Mouse (Mus musculus) right cerebral cortex, postnatal 4 days (tissue): ENCODE results near the gene Ints4.
"Not testable (repeated sequence)": the region's sequence is repeated elsewhere in the genome, so short reads cannot be mapped to it uniquely, and the experiment has no call there.

Experiments used
- DNase-seq: peaks from one replicate; pipeline ENCODE4 v3.0.0-alpha.2; 2022

The Ints4 gene

DNA sequence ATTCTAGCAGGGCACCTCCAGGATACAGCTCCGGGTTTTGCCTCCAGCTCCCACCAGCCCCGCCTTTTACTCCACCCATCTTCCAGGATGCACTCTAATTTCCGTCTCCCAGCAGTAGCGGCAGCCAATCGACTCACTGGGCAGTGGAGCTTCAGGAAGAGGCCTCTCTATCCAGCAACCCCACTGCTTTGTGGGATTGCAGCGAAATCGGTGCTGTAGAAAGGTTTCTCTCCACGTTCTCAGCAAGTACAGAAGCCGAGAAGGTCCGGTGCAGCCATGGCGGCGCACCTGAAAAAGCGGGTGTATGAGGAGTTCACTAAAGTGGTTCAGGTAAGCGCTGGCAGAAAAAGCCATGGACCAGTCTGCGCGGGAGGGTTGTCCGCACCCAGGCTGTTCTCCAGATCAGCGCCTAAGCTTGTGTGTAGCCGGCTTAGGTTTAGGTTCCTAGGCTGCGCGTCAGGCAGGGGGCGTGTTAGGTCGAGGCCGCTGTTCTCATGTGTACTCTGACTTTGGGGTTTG, at the start of gene Ints4:
Ints4 (plus strand) TSS at position 136 of the 519 bp plus-strand sequence.
- peak; percentile 79 for DNase-seq

- not testable (repeated sequence) for DNase-seq
These were observed 47.2 kb upstream of the Ints4 start for GRCm38 (mm10) chr7:97433517-97433916.

- no peak for DNase-seq
These were observed 46.2 kb upstream of the Ints4 start for GRCm38 (mm10) chr7:97434517-97434916.

- no peak for DNase-seq
These were observed 41.8 kb upstream of the Ints4 start for GRCm38 (mm10) chr7:97438986-97439385.

DNA sequence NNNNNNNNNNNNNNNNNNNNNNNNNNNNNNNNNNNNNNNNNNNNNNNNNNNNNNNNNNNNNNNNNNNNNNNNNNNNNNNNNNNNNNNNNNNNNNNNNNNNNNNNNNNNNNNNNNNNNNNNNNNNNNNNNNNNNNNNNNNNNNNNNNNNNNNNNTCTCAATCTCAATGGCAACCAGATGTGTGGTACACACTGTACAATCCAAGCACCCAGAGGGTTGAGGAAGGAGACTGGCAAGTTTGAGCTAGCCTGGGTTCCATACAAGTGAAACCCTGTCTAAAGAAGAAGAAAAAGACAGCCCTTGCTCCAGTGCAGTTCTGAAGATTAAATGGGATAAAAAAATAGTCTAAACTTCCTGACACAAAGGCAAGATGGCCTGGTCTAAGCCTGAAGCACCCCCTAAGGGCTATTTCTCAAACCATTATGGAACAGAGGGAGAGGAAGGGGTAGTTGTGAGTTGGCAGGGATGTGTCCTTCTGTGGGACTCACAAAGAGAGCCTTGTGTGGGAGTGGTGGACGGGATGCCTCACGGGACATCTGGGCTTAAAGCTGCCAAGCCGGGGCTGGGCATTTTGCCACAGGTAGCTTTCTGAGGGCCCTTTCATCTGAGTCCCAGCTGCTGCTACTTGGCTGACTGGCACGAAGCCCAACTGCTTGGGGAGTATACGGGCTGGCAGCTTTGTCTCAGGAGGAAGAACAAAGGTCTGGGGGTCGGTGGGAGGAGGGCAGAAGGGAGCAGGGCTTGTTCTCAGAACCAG, 34.4 kb upstream of the Ints4 start:
- DNase-seq, result peak; percentile 95

DNA sequence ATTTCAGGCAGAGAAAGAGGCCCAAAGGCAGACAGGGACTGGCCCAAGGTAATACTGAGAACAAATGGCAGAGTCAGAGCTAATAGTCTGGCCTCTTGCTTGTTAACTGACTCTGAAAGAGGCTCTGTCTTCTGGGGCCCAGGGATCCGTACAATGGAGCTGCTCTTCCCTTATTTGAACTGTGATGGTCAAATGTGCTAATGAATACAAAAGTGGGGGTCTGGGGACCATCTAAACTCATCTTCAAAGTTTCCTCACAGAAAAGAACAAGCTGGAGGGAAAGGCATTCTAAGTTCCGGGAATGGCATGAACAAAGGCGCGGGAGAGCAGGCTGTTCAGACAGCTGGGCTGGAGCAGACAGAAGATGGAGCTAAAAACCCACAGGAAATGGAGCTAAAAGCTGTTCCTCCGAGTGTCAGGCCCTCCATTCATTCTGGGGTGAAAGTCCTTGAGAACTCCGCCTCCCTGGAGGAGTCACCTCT, 33.7 kb upstream of the Ints4 start:
- no peak for DNase-seq

DNA sequence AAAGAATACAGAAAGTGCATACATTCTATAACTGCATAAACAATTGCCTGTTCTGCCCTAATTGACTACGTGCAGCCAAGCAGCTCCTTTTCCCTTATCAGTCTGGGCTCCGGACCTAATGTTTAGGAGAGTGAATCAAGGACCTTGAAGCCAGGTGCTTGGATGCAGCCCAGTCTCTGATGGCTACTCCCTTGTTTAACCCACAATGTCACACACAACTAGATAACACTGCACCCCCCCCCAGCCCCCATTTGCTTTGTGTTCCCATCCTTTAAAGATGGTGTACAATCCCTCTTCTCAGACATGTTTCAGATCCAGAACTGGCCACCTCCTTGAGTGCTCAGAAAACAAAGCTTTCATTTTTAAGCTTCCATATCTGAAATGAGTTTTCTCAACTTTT, 29.7 kb upstream of the Ints4 start, which contains the start of gene Kctd14:
Kctd14 (plus strand) TSS at position 301 of the 400 bp plus-strand sequence.
- not testable (repeated sequence) for DNase-seq

DNA sequence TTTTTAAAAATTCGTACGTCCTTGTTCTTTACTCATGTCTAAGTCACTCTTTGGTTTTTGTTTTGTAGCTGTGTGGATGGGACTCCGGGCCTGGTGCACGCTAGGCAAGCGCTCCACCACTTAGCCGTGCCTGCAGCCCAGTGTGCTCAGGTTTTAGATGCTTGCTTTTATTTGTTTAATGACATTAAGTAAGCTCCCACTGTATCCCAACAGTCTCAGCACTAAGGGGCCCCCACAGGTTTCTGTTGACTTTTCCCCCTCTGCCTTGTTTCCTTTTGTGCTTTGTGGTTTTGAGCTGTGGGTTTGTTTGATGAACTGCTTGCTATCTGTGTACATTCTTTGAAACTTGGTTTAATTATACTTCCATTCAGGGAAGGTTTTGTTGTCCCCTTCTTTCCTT, 28.6 kb upstream of the Ints4 start:
- no peak for DNase-seq

DNA sequence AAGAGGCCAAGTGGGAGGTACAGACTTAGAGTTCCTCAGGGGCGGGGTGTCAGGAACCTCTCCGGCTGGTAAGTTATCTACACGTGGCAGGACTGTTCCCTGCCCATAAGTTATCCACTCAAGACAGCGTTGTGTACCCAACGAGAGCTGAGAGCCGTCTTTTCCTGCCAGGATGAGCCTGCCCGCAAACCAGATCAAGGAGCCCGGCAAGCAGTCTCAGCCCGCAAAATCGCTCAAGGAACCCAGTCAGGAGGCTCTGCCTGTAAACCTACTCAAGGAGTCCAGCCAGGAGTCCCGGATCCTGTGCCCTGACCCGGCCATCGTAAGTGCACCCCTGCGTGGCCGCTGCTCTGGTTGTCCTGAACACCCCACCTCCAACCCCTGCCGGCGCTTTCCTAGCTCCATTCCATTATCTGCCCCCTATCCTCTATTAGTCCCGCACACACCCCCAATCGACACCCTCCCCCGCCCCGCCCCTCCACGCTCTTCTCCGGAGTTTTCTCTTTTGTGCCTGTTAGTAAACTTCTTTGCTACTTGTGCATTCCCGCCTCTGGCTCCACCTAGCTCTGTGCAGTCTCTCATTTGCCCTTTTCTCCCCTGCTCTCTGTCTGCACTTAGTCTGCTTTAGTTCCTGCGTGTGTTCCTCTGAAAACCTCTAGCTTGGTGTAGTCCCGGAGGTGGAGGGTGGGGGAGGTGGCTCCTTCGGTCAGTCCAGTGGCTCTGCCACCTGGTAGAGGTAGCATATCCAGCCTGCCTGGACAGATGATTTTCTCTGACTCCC, 27.4 kb upstream of the Ints4 start:
- DNase-seq, result no peak

- DNase-seq, result no peak
These were observed 26.0 kb upstream of the Ints4 start for GRCm38 (mm10) chr7:97454795-97455194.

DNA sequence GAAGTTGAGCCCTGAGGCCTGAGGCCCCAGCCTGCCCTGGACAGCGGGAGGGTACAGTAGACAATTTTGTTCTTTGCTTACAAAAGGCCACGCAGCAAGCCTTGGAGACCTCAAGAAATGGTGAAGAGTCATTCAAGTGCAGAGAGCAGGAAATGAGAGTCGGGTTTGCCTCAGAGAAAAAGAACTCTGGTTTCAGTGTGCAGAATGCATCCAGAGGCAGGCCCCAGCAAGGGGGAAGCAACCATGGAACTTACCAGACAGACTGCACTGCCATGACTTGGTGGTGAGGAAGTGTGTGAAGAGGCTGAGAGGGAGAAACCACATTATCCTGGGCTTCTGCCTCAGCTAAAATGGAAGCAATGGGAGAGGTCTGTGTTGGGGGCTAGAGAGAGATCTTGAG, 25.2 kb upstream of the Ints4 start:
- no peak for DNase-seq

- DNase-seq, result no peak
These were observed 7.8 kb upstream of the Ints4 start for GRCm38 (mm10) chr7:97473001-97473400.

DNA sequence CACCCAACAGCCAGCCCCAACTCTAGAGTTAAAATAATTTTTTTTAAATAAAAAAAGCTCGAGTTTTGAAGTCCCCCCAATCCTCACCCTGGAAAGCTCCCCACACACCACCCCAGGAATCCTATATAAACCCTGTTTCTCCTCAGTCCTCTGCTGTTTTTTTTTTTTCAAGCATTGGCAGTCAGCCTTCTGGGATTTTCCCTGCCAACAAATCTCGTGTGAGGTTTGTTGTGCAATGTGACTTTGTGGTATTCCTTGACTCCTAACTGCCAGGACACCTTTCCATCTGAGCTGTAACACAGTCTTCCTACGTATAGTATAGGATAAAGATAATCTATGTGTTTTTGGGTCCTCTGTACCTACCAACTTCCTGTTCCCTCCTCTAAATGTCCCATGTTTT, 1.4 kb upstream of the Ints4 start:
- no peak for DNase-seq

DNA sequence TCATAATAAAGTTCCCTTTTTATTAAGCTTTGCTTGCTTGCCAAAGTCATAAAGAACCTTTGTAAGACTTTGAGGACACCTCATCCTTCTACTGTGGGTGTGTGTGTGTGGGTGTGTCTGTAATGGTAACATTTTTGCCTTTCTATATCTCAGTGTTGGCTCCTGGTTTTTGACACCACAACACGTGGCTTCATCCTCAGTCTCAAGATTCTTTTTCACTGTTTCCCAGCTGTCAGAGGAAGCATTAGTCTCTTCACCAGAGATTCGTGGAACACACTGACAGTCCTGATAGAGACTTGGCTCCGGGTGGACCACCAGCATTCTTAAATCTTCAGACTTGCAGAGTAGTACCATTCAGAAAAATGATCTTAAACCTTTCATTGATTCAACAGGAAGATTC, 466 bp upstream of the Ints4 start:
- DNase-seq, result no peak

- DNase-seq, result no peak
These were observed 2.6 kb downstream of the Ints4 start for GRCm38 (mm10) chr7:97483378-97483777.

DNA sequence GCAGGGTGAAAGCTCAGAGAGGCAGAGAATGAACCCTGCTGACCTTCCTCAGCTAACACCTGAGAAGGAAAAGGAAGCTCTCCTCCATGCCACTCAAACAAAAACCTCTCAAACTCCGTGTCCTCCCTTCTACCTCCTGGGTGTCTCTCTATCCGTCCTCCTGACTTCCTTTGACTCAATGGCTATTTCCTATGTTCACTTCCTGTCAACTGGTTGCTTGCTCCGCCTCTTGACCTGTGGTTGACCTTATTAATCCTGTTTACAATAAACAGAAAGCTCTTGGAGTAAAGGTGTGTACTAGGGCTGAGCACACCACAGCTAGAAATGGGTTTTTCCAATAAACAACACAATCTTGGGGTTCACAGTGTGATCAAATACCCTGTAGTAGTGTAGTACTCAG, 10.4 kb downstream of the Ints4 start:
- DNase-seq, result no peak

DNA sequence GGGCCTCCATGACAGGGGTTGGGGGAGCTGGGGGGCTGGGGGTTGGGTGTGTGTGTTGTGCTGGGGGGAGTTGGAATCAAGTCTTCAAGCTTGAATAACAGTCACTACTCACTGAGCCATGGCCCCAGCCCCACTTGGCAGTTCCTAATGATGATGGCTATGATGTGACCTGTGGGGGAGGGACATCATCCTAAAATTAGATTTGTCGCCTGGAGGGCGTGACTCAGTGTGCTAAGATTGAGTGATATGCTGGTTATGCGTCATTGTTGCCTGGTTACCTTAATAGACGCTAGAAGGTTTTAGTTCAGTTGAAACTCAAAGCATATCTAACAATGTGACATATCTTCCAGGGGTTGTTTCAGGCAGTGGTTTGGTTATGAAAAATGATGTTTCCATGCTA, 11.7 kb downstream of the Ints4 start:
- no peak for DNase-seq

- DNase-seq, result no peak
These were observed 14.3 kb downstream of the Ints4 start for GRCm38 (mm10) chr7:97495052-97495451.

- no peak for DNase-seq
These were observed 19.9 kb downstream of the Ints4 start for GRCm38 (mm10) chr7:97500555-97501209.

DNA sequence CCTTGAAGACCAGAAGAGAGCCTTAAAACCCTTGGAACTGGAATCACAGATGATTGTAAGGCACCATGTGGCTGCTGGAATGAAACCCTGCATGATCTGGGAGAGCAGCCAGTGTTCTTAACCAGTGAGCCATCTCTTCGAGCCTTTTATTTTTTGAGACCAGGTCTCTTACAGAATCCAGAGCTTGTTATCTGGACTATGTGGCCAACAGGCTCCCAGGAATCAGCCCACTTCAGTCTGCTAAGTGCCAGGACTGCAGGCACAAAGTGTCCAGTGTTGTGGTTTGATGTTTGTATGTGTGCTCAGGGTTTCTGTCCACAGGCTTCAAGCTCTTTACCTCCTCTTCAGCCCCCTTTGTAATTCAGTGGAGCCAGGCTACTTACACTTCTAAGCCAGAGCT, 34.0 kb downstream of the Ints4 start:
- no peak for DNase-seq

DNA sequence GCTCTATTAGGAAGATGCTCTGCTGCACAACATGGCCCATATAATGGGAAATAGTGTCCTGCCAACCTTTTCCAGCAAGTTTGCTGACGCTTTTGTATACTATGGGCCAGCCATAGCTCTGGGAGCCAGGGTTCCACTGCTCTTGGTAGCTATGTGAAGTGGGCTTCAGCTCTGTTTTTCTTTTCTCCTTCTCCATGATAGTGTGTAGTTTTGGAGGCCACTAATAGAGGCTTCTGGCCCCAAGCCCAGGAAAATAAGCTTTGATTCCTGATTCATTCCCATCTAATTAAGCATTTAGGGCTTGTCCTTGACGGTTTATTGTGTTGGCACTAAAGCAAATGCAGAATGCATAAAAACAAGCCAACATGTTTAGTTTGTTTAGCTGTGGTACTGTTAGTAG, 39.2 kb downstream of the Ints4 start:
- peak; percentile 7 for DNase-seq

DNA sequence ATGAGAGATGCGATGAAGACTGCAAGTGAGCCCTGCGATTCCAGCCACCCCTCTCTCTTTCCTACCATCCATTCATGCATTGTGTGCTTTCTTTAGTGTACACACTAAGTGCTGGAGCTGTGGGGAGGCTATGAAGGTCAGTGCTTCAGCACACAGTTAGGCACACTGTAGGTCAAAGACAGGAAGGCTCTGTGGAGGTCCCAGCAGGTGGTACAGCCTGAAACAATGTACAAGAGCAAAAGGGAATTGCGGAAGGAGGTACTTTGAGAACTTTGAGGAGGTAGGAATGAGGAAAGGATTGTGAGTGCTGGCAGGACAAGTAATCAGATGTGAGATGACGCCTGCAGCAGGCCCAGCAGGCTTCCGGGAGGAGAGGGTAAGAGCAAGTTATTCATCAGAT, 54.8 kb downstream of the Ints4 start:
- DNase-seq, result no peak

DNA sequence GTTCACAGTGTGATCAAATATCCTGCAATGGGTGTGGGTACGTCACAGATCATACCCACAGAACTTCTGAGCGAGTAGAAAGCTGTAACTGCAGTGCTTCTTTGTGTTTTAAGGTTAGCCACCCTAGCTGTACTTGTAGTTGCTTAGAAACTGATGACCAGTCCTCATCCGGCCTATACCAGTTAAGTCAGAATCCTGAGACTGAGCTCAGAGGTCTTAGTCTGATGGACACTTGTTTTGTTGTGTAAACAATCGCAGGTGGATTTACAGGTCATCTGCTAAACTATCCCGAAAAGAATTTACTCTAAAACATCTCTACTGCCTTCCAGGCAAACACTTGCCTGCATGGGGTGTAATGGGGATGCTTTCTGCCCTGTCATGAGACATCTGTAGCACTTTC, 55.8 kb downstream of the Ints4 start:
- no peak for DNase-seq
